In the genomic region with DNA sequence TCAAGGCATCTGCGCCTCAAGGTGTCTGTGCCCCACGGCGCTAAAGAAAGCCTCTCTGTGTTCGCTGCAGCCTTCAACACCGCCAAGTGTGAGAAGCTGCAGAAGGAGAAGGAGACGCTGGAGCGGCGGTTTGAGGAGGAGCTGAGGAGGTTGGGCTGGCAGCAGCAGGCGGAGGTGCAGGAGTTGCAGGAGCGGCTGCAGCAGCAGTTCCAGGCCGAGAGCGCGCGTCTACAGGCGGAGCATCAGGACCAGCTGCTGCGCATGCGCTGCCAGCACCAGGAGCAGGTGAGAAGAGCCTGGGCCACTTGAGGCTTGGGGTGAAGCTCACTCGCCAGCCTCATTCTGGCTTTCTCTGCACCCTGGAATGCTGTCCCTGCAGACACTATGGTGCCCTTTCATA, we compare ENCODE assay signal across 29 mouse cellular contexts.
DNase-seq lines count a peak whose midpoint lies in the region; ATAC-seq and TF ChIP-seq lines count a peak whose summit lies in the region.
"Had no signal": no experiment of that assay in that cellular context is flagged by ENCODE, and none has a peak within 500 bp of the region (broad histone marks: within the 10 kb centered on the region; RNA-seq: fewer than 3 reads in every experiment).

No protein-coding gene starts in this region.

- H3K4me1 ChIP-seq in kidney, adult 2 months (ENCODE audit: control insufficient read depth, insufficient read depth, low read length): no peaks in the 10 kb centered on the region
- H3K4me1 ChIP-seq in ES-Bruce4 (ENCODE audit: control insufficient read depth, insufficient read depth, low read length): no peaks in the 10 kb centered on the region
- no peaks in the 10 kb centered on the region for H3K4me1 ChIP-seq in G1E (ENCODE audit: insufficient read depth, low read depth, low read length)
- H3K4me1 ChIP-seq in olfactory bulb, adult 2 months (ENCODE audit: control insufficient read depth, insufficient read depth, low read length): 0 out of 2 replicates have a peak, but pooled peaks cover 4% of the 10 kb centered on the region
- H3K4me1 ChIP-seq in intestine, postnatal 0 days (replicated peaks; ENCODE audit: control insufficient read depth, insufficient read depth, low read length): no peaks in the 10 kb centered on the region
- H3K4me1 ChIP-seq in lung, postnatal 0 days (ENCODE audit: insufficient read depth, low read depth, low read length): no peaks in the 10 kb centered on the region
- H3K4me1 ChIP-seq: heart, embryonic 15.5 days; lung, embryonic 15.5 days had no signal

- TF ChIP-seq CTCF in kidney, adult 2 months (conservative IDR thresholded peaks at IDR 0.05; ENCODE audit: insufficient read depth, insufficient read length, low read depth, low read length): no peak
- TF ChIP-seq CTCF in ES-Bruce4 (IDR thresholded peaks at IDR 0.05; ENCODE audit: low read depth, low read length) (no peak), G1E (IDR thresholded peaks at IDR 0.05; ENCODE audit: low read depth, low read length) (no peak)
- 0 out of 2 replicates have a peak, but pooled peaks have one; percentile 7 for TF ChIP-seq CTCF in olfactory bulb, adult 2 months (IDR thresholded peaks at IDR 0.05; ENCODE audit: insufficient read depth, low read depth, low read length)
- TF ChIP-seq CTCF in intestine, postnatal 0 days (IDR thresholded peaks at IDR 0.05; ENCODE audit: low read depth): no peak
- no peak for TF ChIP-seq CTCF in lung, postnatal 0 days (IDR thresholded peaks at IDR 0.05)

- no peak for TF ChIP-seq EP300 in ES-Bruce4 (IDR thresholded peaks at IDR 0.05; ENCODE audit: insufficient read depth, low read depth, low read length)
- no peak for TF ChIP-seq EP300 in lung, postnatal 0 days (IDR thresholded peaks at IDR 0.05)

- H3K36me3 ChIP-seq in kidney, adult 2 months (ENCODE audit: control insufficient read depth, insufficient read depth, low read length): no peaks in the 10 kb centered on the region
- H3K36me3 ChIP-seq in ES-Bruce4 (ENCODE audit: control insufficient read depth, insufficient read depth, low read length, poor library complexity, severe bottlenecking) (no peaks in the 10 kb centered on the region), G1E (replicated peaks) (no peaks in the 10 kb centered on the region)
- H3K36me3 ChIP-seq in intestine, postnatal 0 days (ENCODE audit: control insufficient read depth, insufficient read depth): no peaks in the 10 kb centered on the region; the same call in 1 of the 2 replicates
- H3K36me3 ChIP-seq in lung, postnatal 0 days (ENCODE audit: insufficient read depth, low read length): no peaks in the 10 kb centered on the region
- H3K36me3 ChIP-seq: lung, embryonic 15.5 days had no signal

- no peak overlapping the region for H3K4me3 ChIP-seq in kidney, adult 2 months (ENCODE audit: insufficient read depth, low read depth, low read length)
- H3K4me3 ChIP-seq in ES-Bruce4 (ENCODE audit: low read depth, low read length) (peak overlapping the region; percentile 34), G1E (ENCODE audit: low read depth, low read length) (peak overlapping the region; percentile 1; the same call in 1 of the 2 replicates)
- H3K4me3 ChIP-seq in olfactory bulb, adult 2 months (ENCODE audit: insufficient read depth, low read depth, low read length): no peak overlapping the region
- no peak overlapping the region for H3K4me3 ChIP-seq in intestine, postnatal 0 days (ENCODE audit: low read depth, low read length)
- no peak overlapping the region for H3K4me3 ChIP-seq in lung, postnatal 0 days (ENCODE audit: low read depth, low read length)
- H3K4me3 ChIP-seq: forebrain, embryonic 13.5 days; heart, embryonic 15.5 days; hindbrain, embryonic 13.5 days; left cerebral cortex, adult 2 months; limb, embryonic 13.5 days; lung, embryonic 15.5 days; neural tube, embryonic 15.5 days had no signal

- DNase-seq in kidney, postnatal 4 days: peak; percentile 5 to 12
- no peak for DNase-seq in kidney, adult 2 months
- DNase-seq in G1E (ENCODE audit: low spot score): no peak
- no peak for DNase-seq in lung, postnatal 0 days (ENCODE audit: low spot score)
- DNase-seq: adrenal gland, adult 2 months; cerebellum, adult 11 months; cerebellum, adult 9-10 months; cerebellum, postnatal 36 days; gastrocnemius, postnatal 10 days; heart, postnatal 4 days; kidney, postnatal 14 days; lung, postnatal 36 days; midbrain, embryonic 14.5 days; right cerebral cortex, postnatal 4 days; thymus, postnatal 14 days had no signal

- no peak for TF ChIP-seq POLR2A in kidney, adult 2 months (IDR thresholded peaks at IDR 0.05; ENCODE audit: low read depth, low read length)
- no peak for TF ChIP-seq POLR2A in ES-Bruce4 (IDR thresholded peaks at IDR 0.05; ENCODE audit: insufficient read depth, low read length)
- no peak for TF ChIP-seq POLR2A in olfactory bulb, adult 2 months (IDR thresholded peaks at IDR 0.05; ENCODE audit: insufficient read depth, low read depth, low read length)

- no peak overlapping the region for H3K4me2 ChIP-seq in intestine, postnatal 0 days (replicated peaks; ENCODE audit: low read depth)
- H3K4me2 ChIP-seq in lung, postnatal 0 days (replicated peaks; ENCODE audit: low read depth, low read length): no peak overlapping the region
- H3K4me2 ChIP-seq: forebrain, embryonic 13.5 days; heart, embryonic 15.5 days; hindbrain, embryonic 13.5 days; limb, embryonic 13.5 days; liver, embryonic 11.5 days; lung, embryonic 15.5 days; neural tube, embryonic 15.5 days had no signal

- no peaks in the 10 kb centered on the region for H3K27me3 ChIP-seq in kidney, adult 2 months (replicated peaks; ENCODE audit: control insufficient read depth, insufficient read depth, low read length)
- H3K27me3 ChIP-seq in ES-Bruce4 (ENCODE audit: control insufficient read depth, insufficient read depth, low read length, poor library complexity, severe bottlenecking) (no peaks in the 10 kb centered on the region), G1E (ENCODE audit: insufficient read depth, low read length) (no peaks in the 10 kb centered on the region; the same call in 1 of the 2 replicates)
- H3K27me3 ChIP-seq in intestine, postnatal 0 days (replicated peaks; ENCODE audit: control insufficient read depth, insufficient read depth, low read length): no peaks in the 10 kb centered on the region
- no peaks in the 10 kb centered on the region for H3K27me3 ChIP-seq in lung, postnatal 0 days (replicated peaks; ENCODE audit: insufficient read depth, low read length)
- H3K27me3 ChIP-seq: forebrain, embryonic 13.5 days; heart, embryonic 15.5 days; hindbrain, embryonic 13.5 days; limb, embryonic 13.5 days; lung, embryonic 15.5 days; neural tube, embryonic 15.5 days had no signal

- no peak overlapping the region for H3K9ac ChIP-seq in ES-Bruce4 (ENCODE audit: low read depth, poor library complexity, severe bottlenecking)
- H3K9ac ChIP-seq in intestine, postnatal 0 days (ENCODE audit: low read depth, low read length): no peak overlapping the region
- H3K9ac ChIP-seq in lung, postnatal 0 days (replicated peaks; ENCODE audit: low read depth): no peak overlapping the region
- H3K9ac ChIP-seq: forebrain, embryonic 13.5 days; heart, embryonic 15.5 days; hindbrain, embryonic 13.5 days; limb, embryonic 13.5 days; lung, embryonic 15.5 days; neural tube, embryonic 15.5 days had no signal

- ATAC-seq in G1E (ENCODE audit: extremely low read depth, insufficient number of reproducible peaks, low FRiP score, poor library complexity, severe bottlenecking): no peak
- no peak for ATAC-seq in intestine, postnatal 0 days
- no peak for ATAC-seq in lung, postnatal 0 days
- ATAC-seq: activated CD4-positive, CD25-positive, alpha-beta regulatory T cell, adult 4 months; CD4-positive, CD25-positive, alpha-beta regulatory T cell, adult 4 months; forebrain, embryonic 13.5 days; intestine, embryonic 16.5 days had no signal

- H3K27ac ChIP-seq in kidney, adult 2 months (ENCODE audit: insufficient read depth, low read depth, low read length): no peak overlapping the region
- no peak overlapping the region for H3K27ac ChIP-seq in ES-Bruce4 (ENCODE audit: insufficient read depth, low read length)
- H3K27ac ChIP-seq in olfactory bulb, adult 2 months (ENCODE audit: insufficient read depth, low read depth, low read length): no peak overlapping the region
- H3K27ac ChIP-seq in intestine, postnatal 0 days (ENCODE audit: low read depth, low read length): no peak overlapping the region
- H3K27ac ChIP-seq in lung, postnatal 0 days (ENCODE audit: low read length): no peak overlapping the region
- H3K27ac ChIP-seq: forebrain, embryonic 13.5 days; heart, embryonic 15.5 days; hindbrain, embryonic 13.5 days; left cerebral cortex, adult 2 months; limb, embryonic 13.5 days; lung, embryonic 15.5 days; neural tube, embryonic 15.5 days had no signal

- H3K9me3 ChIP-seq in ES-Bruce4 (replicated peaks; ENCODE audit: control insufficient read depth, insufficient read depth, low read length, poor library complexity, severe bottlenecking) (no peaks in the 10 kb centered on the region), G1E (replicated peaks) (peaks cover 63% of the 10 kb centered on the region)
- H3K9me3 ChIP-seq in intestine, postnatal 0 days (ENCODE audit: control insufficient read depth): no peaks in the 10 kb centered on the region
- H3K9me3 ChIP-seq in lung, postnatal 0 days (ENCODE audit: low read length): no peaks in the 10 kb centered on the region
- H3K9me3 ChIP-seq: heart, embryonic 15.5 days; hindbrain, embryonic 13.5 days; lung, embryonic 15.5 days; neural tube, embryonic 15.5 days had no signal

- WGBS in kidney, adult 2 months: 68% methylated on average over 18 of the region's 18 CpGs
- 73% methylated on average over 18 of the region's 18 CpGs for WGBS in olfactory bulb, adult 2 months
- 74% methylated on average over 18 of the region's 18 CpGs for WGBS in intestine, postnatal 0 days
- 62% methylated on average over 18 of the region's 18 CpGs for WGBS in lung, postnatal 0 days

Comparison
In these comparisons a context has a peak if more than half of its experiments do, and no peak if none do; other contexts are left out.
1. DNase-seq: peak in kidney, postnatal 4 days (2 of 2); none in kidney, adult 2 months (single experiment), G1E (single experiment) and lung, postnatal 0 days (single experiment).
2. H3K4me3 ChIP-seq: peak in ES-Bruce4 (single experiment) and G1E (single experiment); none in kidney, adult 2 months (single experiment), olfactory bulb, adult 2 months (single experiment), intestine, postnatal 0 days (single experiment) and lung, postnatal 0 days (single experiment).